Mouse (Mus musculus) stomach, embryonic 15.5 days (tissue): ENCODE data around the gene Nrp1. TPM values are rescaled to one million over a fixed set of nuclear protein-coding genes. Genes with fewer than 3 reads are reported as not detected.

Experiments
- ATAC-seq: fragments of 200-750 bp; cut with Nextera tagmentation; 2 replicates; pipeline ENCODE4 v1.8.0; 2017; ENCODE audit warnings: low read depth, moderate number of reproducible peaks, moderate TSS enrichment; ENCODE audit not compliant: insufficient read depth, low FRiP score
- H3K27ac ChIP-seq: fragments of 300-500 bp; sonication (generic); 2 replicates; pipeline ENCODE4 v1.5.1; 2015; ENCODE audit warnings: mild to moderate bottlenecking, inconsistent platforms
- H3K27me3 ChIP-seq: fragments of 300-500 bp; sonication (generic); replicated peaks from 2 replicates; pipeline ENCODE4 v1.6.1; 2015; ENCODE audit warnings: inconsistent platforms
- H3K36me3 ChIP-seq: fragments of 300-500 bp; sonication (generic); 2 replicates; pipeline ENCODE4 v1.6.1; 2015; ENCODE audit warnings: inconsistent platforms
- H3K4me1 ChIP-seq: fragments of 300-500 bp; sonication (generic); 2 replicates; pipeline ENCODE4 v1.6.1; 2015; ENCODE audit warnings: inconsistent platforms
- H3K4me2 ChIP-seq: fragments of 300-500 bp; sonication (generic); 2 replicates; pipeline ENCODE4 v1.6.1; 2015; ENCODE audit warnings: mild to moderate bottlenecking, inconsistent platforms
- H3K4me3 ChIP-seq: fragments of 300-500 bp; sonication (generic); replicated peaks from 2 replicates; pipeline ENCODE4 v1.5.1; 2015; ENCODE audit warnings: inconsistent platforms
- H3K9ac ChIP-seq: fragments of 300-500 bp; sonication (generic); 2 replicates; pipeline ENCODE4 v1.6.1; 2015; ENCODE audit warnings: inconsistent platforms
- H3K9me3 ChIP-seq: fragments of 300-500 bp; sonication (generic); 2 replicates; pipeline ENCODE4 v1.6.1; 2016; ENCODE audit warnings: inconsistent platforms
- WGBS: fragments of 180-500 bp; shearing (Covaris S2); methylation state at CpG from one replicate; pipeline ENCODE4 v1.1.7; 2015; 5-methylcytosine and 5-hydroxymethylcytosine counted together
- polyA plus RNA-seq: library from polyadenylated mRNA; unstranded; fragments of >200 nt; fragmentation: Nextera tagmentation; extraction: Ambion mirVana; gene quantifications from 2 replicates; pipeline ENCODE4 v1.2.1, GENCODE M21; 2015

Nrp1 gene
- polyA plus RNA-seq, 1 experiment from 2014 or later: 62.7 TPM

DNA sequence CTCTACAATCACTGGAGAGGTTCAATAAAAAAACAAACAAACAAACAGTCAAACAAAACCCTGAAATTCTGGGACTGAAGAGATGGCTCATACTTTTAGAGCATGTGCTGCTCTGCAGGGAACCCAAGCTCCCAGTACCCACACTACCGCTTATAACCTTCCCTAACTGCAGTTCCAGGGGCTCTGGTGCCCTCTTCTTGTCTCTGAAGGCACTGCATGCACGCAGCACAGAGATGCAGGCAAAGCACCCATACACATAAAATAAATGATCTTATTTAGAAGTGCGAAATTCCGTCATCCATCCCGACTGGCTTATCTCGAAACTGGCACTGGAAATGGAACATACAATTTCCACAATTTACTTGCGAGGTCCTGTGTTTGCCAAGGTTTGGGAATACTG, 165.4 kb downstream of the Nrp1 start:
- no peaks in the 10 kb centered on the region for H3K27me3 ChIP-seq
- no peak for ATAC-seq
- no peak overlapping the region for H3K27ac ChIP-seq
- no peak overlapping the region for H3K4me2 ChIP-seq
- H3K4me1 ChIP-seq: no peaks in the 10 kb centered on the region
- no peaks in the 10 kb centered on the region for H3K36me3 ChIP-seq
- 57% methylated on average over 7 of the region's 7 CpGs for WGBS
- H3K4me3 ChIP-seq: no peak overlapping the region
- no peaks in the 10 kb centered on the region for H3K9me3 ChIP-seq
- H3K9ac ChIP-seq: no peak overlapping the region

DNA sequence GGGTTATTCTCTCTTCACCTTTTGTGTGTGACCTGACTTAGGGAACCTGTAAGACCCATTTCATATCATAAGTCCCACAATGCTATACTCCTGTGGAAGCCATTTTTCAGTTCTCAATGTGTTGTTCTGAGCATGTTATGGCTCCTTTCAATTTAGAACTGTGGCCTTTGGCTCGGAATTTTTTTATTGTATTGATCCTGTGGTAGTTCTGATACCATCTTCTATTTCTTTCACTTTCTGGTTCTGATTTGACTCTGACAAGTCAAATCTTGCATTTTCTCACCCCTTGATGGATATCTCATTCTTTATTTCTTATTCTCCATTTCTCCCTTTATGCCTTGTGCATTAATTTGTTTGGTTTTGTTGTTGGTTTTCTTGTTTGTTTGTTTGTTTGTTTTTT, 167.5 kb downstream of the Nrp1 start:
- Histone ChIP-seq H3K27me3 (no peaks in the 10 kb centered on the region), H3K36me3 (no peaks in the 10 kb centered on the region), H3K4me3 (no peak overlapping the region), H3K9ac (no peak overlapping the region), H3K9me3 (no peaks in the 10 kb centered on the region), H3K27ac (no peak overlapping the region), H3K4me2 (no peak overlapping the region), H3K4me1 (no peaks in the 10 kb centered on the region)
- WGBS: 75% methylated on average over 1 of the region's 1 CpGs
- ATAC-seq: no peak

DNA sequence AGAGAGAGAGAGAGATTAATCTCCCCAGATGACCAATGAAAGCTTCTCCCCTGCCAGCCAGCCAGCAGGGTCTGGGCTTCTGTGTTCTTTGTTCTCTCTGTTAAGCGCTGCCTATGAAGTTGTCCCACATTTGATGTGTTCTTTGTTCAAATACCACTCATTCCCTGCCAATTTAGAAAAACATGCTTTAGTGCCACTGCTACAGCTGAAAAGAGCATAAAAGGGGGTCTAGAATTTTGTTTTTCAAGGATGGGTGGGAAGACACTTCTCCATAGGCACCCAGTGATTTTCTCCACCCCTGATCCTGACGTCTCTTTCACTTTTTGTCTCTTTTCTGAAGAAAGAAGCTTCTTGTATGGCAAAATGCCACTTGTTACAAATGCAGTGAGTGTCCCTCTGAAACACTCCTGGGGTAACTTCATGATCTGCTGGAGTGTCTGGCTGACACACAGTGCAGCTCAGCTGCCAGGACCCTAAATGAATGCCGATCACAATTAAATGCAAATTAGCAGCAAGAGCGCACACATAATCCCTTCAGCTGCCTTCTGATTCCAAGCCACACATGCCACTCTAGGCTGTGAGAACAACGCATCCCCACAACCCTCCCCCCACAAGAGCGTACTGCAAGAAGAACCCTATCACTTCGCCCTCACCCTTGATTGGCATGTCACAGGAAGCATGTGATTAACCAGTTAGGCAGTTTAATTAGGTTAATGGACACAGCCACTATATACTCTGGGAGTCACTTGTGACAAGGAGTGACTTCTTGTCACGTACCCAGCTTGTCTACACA, 170.4 kb downstream of the Nrp1 start:
- H3K27ac ChIP-seq: no peak overlapping the region
- no peak overlapping the region for H3K4me2 ChIP-seq
- WGBS: 70% methylated on average over 8 of the region's 8 CpGs
- no peaks in the 10 kb centered on the region for H3K27me3 ChIP-seq
- ATAC-seq: no peak
- no peaks in the 10 kb centered on the region for H3K9me3 ChIP-seq
- H3K4me3 ChIP-seq: no peak overlapping the region
- no peaks in the 10 kb centered on the region for H3K36me3 ChIP-seq
- H3K9ac ChIP-seq: no peak overlapping the region
- H3K4me1 ChIP-seq: no peaks in the 10 kb centered on the region

DNA sequence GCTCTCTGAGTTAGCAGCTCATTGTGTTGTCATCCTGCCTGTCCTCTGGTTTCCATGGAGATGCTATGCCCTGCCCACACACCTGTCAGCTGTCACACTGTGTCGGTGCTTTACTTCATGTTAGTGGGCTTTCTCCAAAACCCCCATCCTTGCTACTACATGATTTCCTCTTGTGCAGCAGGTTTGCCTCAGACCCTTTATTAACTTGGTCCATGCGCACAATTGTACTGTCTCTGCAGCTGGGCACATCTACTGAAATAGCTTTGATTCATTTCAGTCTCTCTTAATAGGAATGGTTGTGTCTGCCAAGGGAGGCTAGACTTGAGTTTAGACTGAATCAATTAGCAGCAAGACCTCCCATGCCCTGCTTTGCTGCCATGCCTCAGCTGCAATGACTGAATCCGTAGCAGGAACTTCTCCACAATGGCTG, 176.1 kb downstream of the Nrp1 start:
- Histone ChIP-seq H3K4me1 (no peaks in the 10 kb centered on the region), H3K9me3 (no peaks in the 10 kb centered on the region), H3K27ac (no peak overlapping the region), H3K4me3 (no peak overlapping the region), H3K4me2 (no peak overlapping the region), H3K9ac (no peak overlapping the region), H3K36me3 (no peaks in the 10 kb centered on the region), H3K27me3 (no peaks in the 10 kb centered on the region)
- WGBS: 50% methylated on average over 3 of the region's 3 CpGs
- ATAC-seq: no peak

DNA sequence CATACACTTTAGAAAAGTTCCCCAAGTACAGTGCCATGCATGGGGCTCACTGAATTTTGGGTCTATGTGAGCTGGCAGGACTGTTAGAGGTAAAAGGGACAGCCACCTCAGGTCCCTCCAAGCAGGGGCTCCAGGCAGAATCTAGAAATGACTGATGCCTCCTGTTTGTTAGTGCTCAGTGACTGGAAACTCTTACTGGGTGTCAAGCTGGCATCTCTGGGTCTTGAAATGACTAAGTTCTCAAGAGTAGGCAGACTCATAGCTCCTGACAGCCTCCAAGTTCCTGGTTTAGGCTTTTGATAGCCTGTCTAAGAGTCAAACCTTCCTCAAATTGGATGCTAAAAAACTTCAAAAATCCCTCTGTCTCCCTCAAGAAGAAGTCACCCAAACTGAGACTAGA, 177.3 kb downstream of the Nrp1 start:
- no peak overlapping the region for H3K27ac ChIP-seq

DNA sequence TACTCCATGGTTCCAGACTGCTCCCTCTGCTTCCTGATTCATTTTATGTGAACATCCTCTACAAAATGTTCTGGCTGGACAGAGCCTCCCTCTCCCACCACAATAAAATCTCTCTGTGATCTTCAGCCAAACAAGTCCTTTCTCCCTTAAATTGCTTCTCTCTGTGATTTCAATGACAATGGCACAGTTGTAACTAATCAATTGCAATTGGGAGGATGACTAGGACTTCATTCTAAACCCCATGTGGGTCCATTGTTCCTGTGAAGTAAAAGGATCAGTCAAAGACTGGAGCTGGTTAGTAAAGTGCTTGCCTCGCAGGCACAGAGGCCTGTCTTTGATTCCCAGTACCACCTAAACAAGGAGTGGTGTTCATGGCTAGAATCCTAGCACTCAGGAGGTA, 180.0 kb downstream of the Nrp1 start:
- WGBS: 65% methylated on average over 1 of the region's 1 CpGs
- no peaks in the 10 kb centered on the region for H3K9me3 ChIP-seq
- H3K4me1 ChIP-seq: no peaks in the 10 kb centered on the region
- ATAC-seq: no peak
- no peak overlapping the region for H3K9ac ChIP-seq
- no peak overlapping the region for H3K27ac ChIP-seq
- no peaks in the 10 kb centered on the region for H3K27me3 ChIP-seq
- H3K36me3 ChIP-seq: no peaks in the 10 kb centered on the region
- H3K4me3 ChIP-seq: no peak overlapping the region
- H3K4me2 ChIP-seq: no peak overlapping the region

More for the DNA sequence above, 177.3 kb downstream of the Nrp1 start:
- no peak for ATAC-seq
- no peaks in the 10 kb centered on the region for H3K27me3 ChIP-seq
- H3K9ac ChIP-seq: no peak overlapping the region
- H3K4me2 ChIP-seq: no peak overlapping the region
- no peak overlapping the region for H3K4me3 ChIP-seq
- H3K4me1 ChIP-seq: no peaks in the 10 kb centered on the region
- no peaks in the 10 kb centered on the region for H3K9me3 ChIP-seq
- H3K36me3 ChIP-seq: no peaks in the 10 kb centered on the region

DNA sequence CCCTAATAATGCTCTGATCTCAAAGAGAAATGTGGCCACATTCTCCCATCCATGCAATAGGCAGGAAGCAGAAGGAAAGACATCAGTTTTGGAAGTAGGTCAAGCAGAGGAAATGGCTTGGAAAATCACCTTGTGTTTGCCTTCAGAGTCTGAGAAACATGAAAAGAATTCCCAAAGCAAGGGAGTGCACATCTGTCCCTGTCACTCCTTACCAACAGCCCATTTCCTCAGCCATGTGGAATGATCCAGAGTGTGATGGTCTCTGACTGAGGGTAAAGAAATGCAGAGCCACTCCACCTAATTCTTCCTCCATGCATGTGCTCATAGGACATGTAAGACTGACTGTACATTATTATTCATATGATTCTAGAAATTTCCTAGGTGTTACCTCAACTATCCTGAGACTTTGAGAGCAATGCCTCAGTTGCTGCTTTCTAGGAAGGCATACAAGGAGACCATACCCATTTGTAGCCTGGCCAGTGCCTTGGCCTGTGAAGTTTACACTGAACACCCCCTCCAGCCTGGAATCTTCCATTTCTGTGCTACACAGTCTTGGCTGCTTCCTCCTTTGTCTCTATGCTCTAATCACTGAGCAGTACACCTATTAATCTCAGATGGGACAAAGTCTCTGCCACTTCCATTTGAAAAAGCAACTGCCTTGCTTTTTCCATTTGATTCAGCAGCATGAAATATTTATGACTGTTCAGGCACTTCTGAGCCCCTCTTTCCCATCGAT, 183.1 kb downstream of the Nrp1 start:
- Histone ChIP-seq H3K4me2 (no peak overlapping the region), H3K27ac (no peak overlapping the region), H3K9me3 (no peaks in the 10 kb centered on the region), H3K36me3 (no peaks in the 10 kb centered on the region), H3K4me1 (no peaks in the 10 kb centered on the region), H3K4me3 (no peak overlapping the region), H3K27me3 (no peaks in the 10 kb centered on the region), H3K9ac (no peak overlapping the region)
- no peak for ATAC-seq
- WGBS: 43% methylated on average over 1 of the region's 1 CpGs

DNA sequence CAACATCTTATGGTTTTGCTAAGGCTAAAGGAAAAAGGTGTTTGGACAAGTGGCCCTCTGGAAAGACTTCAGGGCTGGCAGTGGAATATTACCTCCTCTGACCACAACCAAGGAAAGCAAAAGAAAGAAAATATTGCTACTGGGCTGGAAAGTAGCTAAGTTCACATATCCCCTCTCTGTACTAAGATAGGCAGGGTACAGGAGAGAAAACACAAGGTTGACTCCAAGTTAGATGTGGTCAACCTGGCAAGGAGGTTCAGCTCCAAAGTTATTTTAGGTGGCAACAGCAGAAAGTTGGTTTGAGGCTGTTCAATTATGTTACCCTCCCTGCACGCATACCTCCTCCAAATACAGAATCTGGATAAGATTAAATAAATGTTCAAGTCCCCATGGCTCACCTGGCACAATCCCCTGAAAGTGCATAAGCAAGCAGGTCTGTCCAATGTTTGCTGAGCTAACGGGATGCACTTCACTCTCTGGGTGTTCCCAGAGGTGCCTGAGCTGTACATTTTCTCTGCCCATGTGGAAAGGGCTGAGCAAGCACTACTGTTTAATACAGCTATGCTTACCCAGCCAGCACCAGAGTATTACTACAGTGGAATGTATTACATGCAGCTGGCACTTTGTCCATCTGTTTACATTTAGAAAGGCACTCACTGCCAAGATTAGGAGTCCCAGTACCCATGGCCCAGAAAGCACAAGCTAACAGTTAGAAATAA, 185.9 kb downstream of the Nrp1 start:
- Histone ChIP-seq H3K9ac (no peak overlapping the region), H3K4me1 (no peaks in the 10 kb centered on the region), H3K27ac (no peak overlapping the region), H3K36me3 (no peaks in the 10 kb centered on the region), H3K27me3 (no peaks in the 10 kb centered on the region), H3K4me2 (no peak overlapping the region), H3K9me3 (no peaks in the 10 kb centered on the region), H3K4me3 (no peak overlapping the region)
- no peak for ATAC-seq
- 66% methylated on average over 2 of the region's 2 CpGs for WGBS

DNA sequence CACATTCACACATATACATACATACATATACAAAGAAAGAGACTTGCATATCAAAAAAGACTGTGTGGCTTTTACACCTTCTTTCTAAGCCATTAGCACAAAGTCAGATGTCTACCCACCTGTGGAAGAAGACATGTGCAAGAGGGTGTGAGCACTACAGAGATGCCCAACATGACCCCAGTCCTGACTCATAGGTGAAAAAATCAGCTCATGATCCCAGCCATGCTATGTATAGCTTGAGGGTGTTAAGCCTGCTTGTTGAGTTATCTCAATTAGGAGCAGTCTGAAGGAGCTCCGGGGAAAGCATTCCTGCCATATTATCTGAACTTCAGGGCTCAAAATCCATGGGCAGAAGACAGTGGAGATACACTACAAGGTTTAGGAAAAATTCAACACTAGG, 187.9 kb downstream of the Nrp1 start:
- H3K9me3 ChIP-seq: no peaks in the 10 kb centered on the region
- ATAC-seq: no peak
- H3K4me1 ChIP-seq: no peaks in the 10 kb centered on the region
- H3K36me3 ChIP-seq: no peaks in the 10 kb centered on the region
- no peak overlapping the region for H3K4me3 ChIP-seq
- H3K9ac ChIP-seq: no peak overlapping the region
- no peak overlapping the region for H3K4me2 ChIP-seq
- 94% methylated on average over 1 of the region's 1 CpGs for WGBS
- no peaks in the 10 kb centered on the region for H3K27me3 ChIP-seq
- H3K27ac ChIP-seq: no peak overlapping the region

DNA sequence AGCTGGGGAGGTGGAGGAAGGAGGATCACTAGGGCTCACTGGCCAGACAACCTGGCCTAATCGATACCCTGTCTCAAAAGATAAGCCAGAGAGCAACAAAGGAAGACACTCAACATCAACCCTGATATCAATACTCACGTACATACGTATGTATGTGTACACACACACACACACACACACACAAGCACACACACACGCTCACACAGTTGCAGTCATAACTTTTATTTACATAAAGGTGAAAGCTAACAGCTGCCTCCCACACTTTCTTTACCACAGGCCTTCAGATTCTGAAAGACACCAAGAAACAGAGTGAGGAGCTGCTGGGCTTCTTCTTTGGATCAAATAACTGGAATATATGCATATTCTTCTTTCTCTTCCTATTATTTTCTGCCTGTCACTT, 189.0 kb downstream of the Nrp1 start:
- WGBS: 60% methylated on average over 4 of the region's 4 CpGs
- Histone ChIP-seq H3K4me2 (no peak overlapping the region), H3K9ac (no peak overlapping the region), H3K4me1 (no peaks in the 10 kb centered on the region), H3K27ac (no peak overlapping the region), H3K27me3 (no peaks in the 10 kb centered on the region), H3K36me3 (no peaks in the 10 kb centered on the region), H3K9me3 (no peaks in the 10 kb centered on the region), H3K4me3 (no peak overlapping the region)
- ATAC-seq: no peak

DNA sequence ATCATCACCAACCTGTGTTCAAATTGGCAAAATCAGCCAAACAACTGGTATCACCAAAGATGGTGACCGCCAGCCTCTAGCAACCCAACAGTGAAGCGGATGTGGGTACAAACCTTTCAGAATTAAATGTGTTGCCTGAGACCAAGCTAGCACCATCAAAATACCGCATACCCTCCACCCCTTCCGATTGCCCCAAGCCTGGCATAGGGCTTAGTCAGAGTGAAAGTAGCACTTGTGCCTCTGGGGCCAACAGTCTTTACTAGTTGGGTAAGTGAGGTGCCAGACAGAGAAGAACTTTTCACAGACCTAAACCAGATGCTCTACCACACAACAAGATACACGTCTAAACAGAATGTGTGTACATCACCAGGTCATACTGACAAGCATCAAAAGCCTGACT, 191.3 kb downstream of the Nrp1 start:
- H3K4me3 ChIP-seq: no peak overlapping the region
- H3K9ac ChIP-seq: no peak overlapping the region
- H3K36me3 ChIP-seq: no peaks in the 10 kb centered on the region
- no peaks in the 10 kb centered on the region for H3K9me3 ChIP-seq
- H3K27ac ChIP-seq: no peak overlapping the region
- H3K4me1 ChIP-seq: no peaks in the 10 kb centered on the region
- 89% methylated on average over 5 of the region's 5 CpGs for WGBS
- H3K4me2 ChIP-seq: no peak overlapping the region
- ATAC-seq: no peak
- no peaks in the 10 kb centered on the region for H3K27me3 ChIP-seq
